Mouse (Mus musculus) spleen, adult 2 months (tissue): ENCODE results near the gene Apba2. TPM values are rescaled to one million over a fixed set of nuclear protein-coding genes. Genes with fewer than 3 reads are reported as not detected.

Source experiments
- DNase-seq, 2 experiments: peaks; one replicate each; pipeline versions ENCODE4 v3.0.0 to v3.0.0-alpha.2; 2012 to 2021; ENCODE audit warnings: low spot score in 2 of 2, low read depth in 1 of 2
- H3K27ac ChIP-seq: fragments of 200-500 bp; 2 replicates; pipeline ENCODE4 v1.5.1; 2012; ENCODE audit warnings: low read length, inconsistent platforms; ENCODE audit not compliant: insufficient read depth
- H3K27me3 ChIP-seq: fragments of 200-500 bp; 2 replicates; pipeline ENCODE4 v1.6.1; 2012; ENCODE audit warnings: mild to moderate bottlenecking, moderate library complexity, low read length, inconsistent platforms; ENCODE audit not compliant: control insufficient read depth, insufficient read depth
- H3K36me3 ChIP-seq: fragments of 200-500 bp; 2 replicates; pipeline ENCODE4 v1.6.1; 2012; ENCODE audit warnings: mild to moderate bottlenecking, low read length, inconsistent platforms; ENCODE audit not compliant: control insufficient read depth, insufficient read depth
- H3K4me1 ChIP-seq: fragments of 200-500 bp; 2 replicates; pipeline ENCODE4 v1.6.1; 2011; ENCODE audit warnings: inconsistent platforms; ENCODE audit not compliant: control insufficient read depth, insufficient read depth, insufficient read length
- H3K4me3 ChIP-seq: fragments of 200-500 bp; 2 replicates; pipeline ENCODE4 v1.5.1; 2011; ENCODE audit warnings: mild to moderate bottlenecking, inconsistent platforms; ENCODE audit not compliant: insufficient read depth, insufficient read length; ENCODE audit errors: extremely low read depth
- CTCF ChIP-seq: fragments of 200-500 bp; IDR thresholded peaks from 2 replicates; pipeline ENCODE4 v1.5.1; 2011; ENCODE audit warnings: mild to moderate bottlenecking, inconsistent platforms; ENCODE audit not compliant: insufficient read depth, insufficient read length, insufficient replicate concordance; ENCODE audit errors: extremely low read depth
- POLR2A ChIP-seq: fragments of 200-500 bp; IDR thresholded peaks from 2 replicates; pipeline ENCODE4 v1.6.1; 2011; ENCODE audit warnings: low read depth, low read length, inconsistent platforms
- WGBS: fragments of 180-500 bp; shearing (Covaris S2); methylation state at CpG from one replicate; pipeline ENCODE4 v1.1.7; 2018; 5-methylcytosine and 5-hydroxymethylcytosine counted together
- polyA plus RNA-seq: library from polyadenylated mRNA; depleted of rRNA; stranded (reverse); fragments of >200 nt; gene quantifications from 2 replicates; pipeline ENCODE4 v1.2.3, GENCODE M21; 2012

The Apba2 gene
- polyA plus RNA-seq, 1 experiment, result 0.18 TPM

DNA sequence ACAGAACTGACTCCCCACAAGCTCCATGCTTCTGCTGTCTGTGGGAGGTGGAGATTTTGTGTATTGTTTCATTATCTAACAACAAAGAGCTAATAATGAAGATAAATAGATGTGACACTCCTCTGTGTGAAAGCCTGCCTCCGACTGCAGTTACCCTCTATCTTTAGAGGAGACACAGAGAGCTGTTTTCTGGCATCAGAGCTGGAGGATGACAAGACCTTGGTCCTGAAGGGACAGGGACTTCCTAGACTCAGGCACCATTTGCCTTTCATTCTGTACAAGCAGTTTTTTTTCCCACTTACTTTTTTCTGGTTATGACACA lies 20.9 kb downstream of the Apba2 start:
- Histone ChIP-seq H3K27me3 (no peaks in the 10 kb centered on the region), H3K4me3 (no peak overlapping the region), H3K27ac (no peak overlapping the region), H3K36me3 (no peaks in the 10 kb centered on the region), H3K4me1 (no peaks in the 10 kb centered on the region)
- no peak for DNase-seq
- WGBS, result 55% methylated on average over 1 of the region's 1 CpGs
- no peak for TF ChIP-seq POLR2A
- no peak for TF ChIP-seq CTCF

- no peaks in the 10 kb centered on the region for H3K36me3 ChIP-seq
- H3K4me3 ChIP-seq, result no peak overlapping the region
- no peak for DNase-seq
- TF ChIP-seq POLR2A (no peak), CTCF (no peak)
- H3K27ac ChIP-seq, result no peak overlapping the region
- H3K4me1 ChIP-seq, result no peaks in the 10 kb centered on the region
- no peaks in the 10 kb centered on the region for H3K27me3 ChIP-seq
- 100% methylated on average over 1 of the region's 1 CpGs for WGBS
Observed at GRCm38 (mm10) chr7:64531297-64531696, 29.8 kb downstream of the Apba2 start.

GRCm38 (mm10) chr7:64533374-64533773 lies 31.9 kb downstream of the Apba2 start:
- no peak overlapping the region for H3K27ac ChIP-seq
- H3K4me3 ChIP-seq, result no peak overlapping the region
- TF ChIP-seq POLR2A (no peak), CTCF (no peak)
- H3K27me3 ChIP-seq, result no peaks in the 10 kb centered on the region
- H3K36me3 ChIP-seq, result no peaks in the 10 kb centered on the region
- no peaks in the 10 kb centered on the region for H3K4me1 ChIP-seq
- no peak for DNase-seq
- WGBS, result 89% methylated on average over 6 of the region's 6 CpGs

- TF ChIP-seq CTCF, result no peak
- TF ChIP-seq POLR2A, result no peak
- no peak for DNase-seq
- Histone ChIP-seq H3K27me3 (no peaks in the 10 kb centered on the region), H3K36me3 (no peaks in the 10 kb centered on the region), H3K4me3 (no peak overlapping the region), H3K27ac (no peak overlapping the region), H3K4me1 (no peaks in the 10 kb centered on the region)
- WGBS, result 67% methylated on average over 2 of the region's 2 CpGs
Observed at GRCm38 (mm10) chr7:64535269-64535668, 33.8 kb downstream of the Apba2 start.

DNA sequence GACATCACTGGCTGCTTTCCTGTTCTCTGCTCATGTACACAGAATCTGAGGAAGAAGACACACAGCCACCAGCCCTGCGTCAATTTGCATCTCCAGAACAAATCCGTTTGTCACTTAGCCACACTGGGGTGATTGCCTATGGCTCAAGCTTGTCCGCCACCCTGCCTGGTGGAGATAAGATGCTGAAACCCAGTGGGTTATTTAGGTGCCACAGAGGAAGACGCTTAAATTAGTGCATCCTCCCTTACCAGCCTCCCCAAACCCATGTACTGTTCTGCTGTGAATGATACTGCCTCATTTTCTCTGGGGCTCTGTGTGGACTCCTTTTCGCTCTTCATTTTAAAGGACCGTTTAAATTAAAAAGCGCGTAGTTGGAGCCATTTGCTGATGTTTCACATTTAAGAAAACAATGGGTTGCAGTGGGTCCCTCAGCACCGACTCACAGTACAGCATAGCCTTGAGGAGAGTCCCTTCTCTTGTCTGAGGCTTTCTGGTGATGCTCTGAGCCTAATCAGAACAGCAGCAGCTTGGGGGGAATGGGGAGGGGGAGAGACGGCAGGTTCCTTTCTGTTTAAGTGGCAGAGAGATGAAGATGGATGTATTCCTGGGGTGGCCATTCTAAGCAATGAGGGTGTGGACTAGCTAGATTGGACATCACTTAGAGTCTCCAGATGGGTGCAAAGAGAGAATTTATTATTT lies 38.1 kb downstream of the Apba2 start:
- H3K4me1 ChIP-seq, result no peaks in the 10 kb centered on the region
- TF ChIP-seq POLR2A (no peak), CTCF (no peak)
- H3K27me3 ChIP-seq, result no peaks in the 10 kb centered on the region
- no peak for DNase-seq
- WGBS, result 73% methylated on average over 10 of the region's 10 CpGs
- H3K36me3 ChIP-seq, result no peaks in the 10 kb centered on the region
- H3K4me3 ChIP-seq, result no peak overlapping the region
- H3K27ac ChIP-seq, result no peak overlapping the region

DNA sequence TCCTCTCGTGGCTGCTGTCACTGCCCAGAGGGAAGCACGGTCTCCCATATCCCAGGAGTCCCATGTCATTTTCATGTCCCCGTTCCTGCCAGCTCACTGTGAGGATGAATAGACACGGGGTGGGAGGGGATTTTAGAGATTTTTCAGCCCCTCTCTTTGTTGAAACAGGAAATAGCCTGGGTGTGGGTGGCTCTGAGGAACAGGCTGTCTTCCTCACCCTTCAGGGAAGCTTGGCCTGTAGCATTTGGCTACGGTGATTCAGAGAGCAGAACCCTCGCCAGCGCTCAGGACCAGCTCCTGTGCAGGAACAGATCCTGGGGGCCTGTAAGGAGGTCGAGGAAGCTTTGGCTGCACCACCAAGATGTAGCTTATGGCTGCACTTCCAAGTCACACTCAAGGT lies 45.3 kb downstream of the Apba2 start:
- H3K36me3 ChIP-seq, result no peaks in the 10 kb centered on the region
- TF ChIP-seq POLR2A (no peak), CTCF (no peak)
- H3K4me1 ChIP-seq, result no peaks in the 10 kb centered on the region
- no peaks in the 10 kb centered on the region for H3K27me3 ChIP-seq
- H3K27ac ChIP-seq, result no peak overlapping the region
- no peak overlapping the region for H3K4me3 ChIP-seq
- no peak for DNase-seq
- WGBS, result 55% methylated on average over 8 of the region's 8 CpGs

DNA sequence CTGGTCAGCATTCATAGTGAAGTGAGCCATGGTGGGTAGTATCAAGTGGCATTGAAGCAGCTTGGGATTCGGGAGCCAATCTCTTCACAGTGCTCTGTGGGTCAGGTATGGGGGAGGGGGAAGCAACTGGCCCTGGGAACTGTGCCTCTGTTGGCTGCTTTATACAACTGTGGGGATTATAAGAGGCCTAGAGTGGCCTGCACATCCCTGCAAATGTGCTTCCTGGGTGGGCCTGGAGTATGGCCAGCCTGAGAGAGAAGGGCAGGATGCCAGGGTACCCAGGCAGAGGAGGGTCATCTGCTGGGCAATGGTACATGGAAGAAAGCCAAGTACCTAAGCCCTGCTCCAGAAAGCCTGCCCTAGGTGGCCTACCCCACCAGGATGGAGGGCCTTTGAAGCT lies 49.4 kb downstream of the Apba2 start:
- H3K4me1 ChIP-seq, result no peaks in the 10 kb centered on the region
- H3K27ac ChIP-seq, result no peak overlapping the region
- TF ChIP-seq CTCF, result no peak
- TF ChIP-seq POLR2A, result no peak
- DNase-seq, result no peak
- WGBS, result 77% methylated on average over 1 of the region's 1 CpGs
- no peaks in the 10 kb centered on the region for H3K27me3 ChIP-seq
- no peaks in the 10 kb centered on the region for H3K36me3 ChIP-seq
- H3K4me3 ChIP-seq, result no peak overlapping the region
